Mouse (Mus musculus) granulocyte monocyte progenitor cell, adult 5-6 weeks (primary cell): ENCODE data around the gene Ccdc88c. TPM values are rescaled to one million over a fixed set of nuclear protein-coding genes. Genes with fewer than 3 reads are reported as not detected.
A peak's percentile ranks its signal among the peaks of the same experiment; 100 is the strongest.

Experiments
- ATAC-seq: replicated peaks from 2 replicates; pipeline ENCODE4 v1.8.0; 2016; ENCODE audit warnings: mild to moderate bottlenecking, moderate TSS enrichment, inconsistent platforms; ENCODE audit not compliant: poor library complexity, severe bottlenecking
- total RNA-seq, 2 experiments: library from RNA; stranded (forward) in 1 of 2; stranded (reverse) in 1 of 2; fragments of 200-712, 200-1000 nt in 1 of 2; fragments of >200 nt in 1 of 2; fragmentation: Nextera tagmentation in 1 of 2; gene quantifications; 2 replicates each; pipeline ENCODE4 v1.2.3; 2014 to 2017

The Ccdc88c gene
- total RNA-seq, 2 experiments from 2014 or later: 70.3 to 92.0 TPM

DNA sequence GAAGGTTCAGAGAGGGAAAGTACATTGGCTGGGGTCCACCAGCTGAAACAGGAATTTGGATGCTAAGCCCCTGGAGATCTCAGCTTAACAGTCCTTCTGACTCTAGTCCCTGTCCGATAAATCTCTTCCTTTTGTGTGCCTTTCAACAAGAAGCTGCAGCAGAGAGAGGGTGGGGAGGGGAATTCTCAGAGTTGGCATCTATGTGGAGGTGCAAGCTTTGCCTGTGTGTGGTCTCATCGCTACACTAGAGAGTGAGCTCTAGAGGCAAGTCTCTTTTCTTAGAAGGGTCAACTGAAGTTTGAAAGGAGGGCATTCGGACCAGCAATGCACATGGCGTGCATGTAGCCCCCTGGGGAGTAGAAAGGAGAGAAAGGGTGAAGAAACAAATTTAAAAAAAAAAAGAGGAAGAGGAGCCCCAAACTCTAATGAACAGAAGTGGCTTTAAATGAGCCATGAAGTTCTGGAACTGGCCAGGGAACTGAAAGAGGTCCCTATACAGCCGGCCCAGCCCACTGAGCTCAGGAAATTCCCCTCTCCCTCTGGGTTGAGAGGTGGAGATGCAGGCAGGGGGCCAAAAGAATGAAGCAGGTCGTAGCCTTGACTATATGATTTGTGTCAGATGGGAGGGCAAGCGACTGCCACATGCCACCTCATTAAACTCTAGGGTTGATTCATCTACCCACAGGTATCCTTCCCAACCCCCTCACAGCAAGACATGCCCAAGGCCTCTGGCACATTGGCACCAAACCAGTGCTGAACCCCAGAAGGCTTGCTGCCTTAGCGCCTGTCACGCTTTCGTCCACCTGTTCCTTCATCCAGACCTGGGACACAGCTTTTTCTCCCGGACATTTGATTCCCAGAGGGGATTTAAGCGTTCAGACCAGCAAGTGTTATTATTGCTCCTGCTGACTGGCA, 130.9 kb downstream of the Ccdc88c start:
- ATAC-seq: peak; percentile 52

DNA sequence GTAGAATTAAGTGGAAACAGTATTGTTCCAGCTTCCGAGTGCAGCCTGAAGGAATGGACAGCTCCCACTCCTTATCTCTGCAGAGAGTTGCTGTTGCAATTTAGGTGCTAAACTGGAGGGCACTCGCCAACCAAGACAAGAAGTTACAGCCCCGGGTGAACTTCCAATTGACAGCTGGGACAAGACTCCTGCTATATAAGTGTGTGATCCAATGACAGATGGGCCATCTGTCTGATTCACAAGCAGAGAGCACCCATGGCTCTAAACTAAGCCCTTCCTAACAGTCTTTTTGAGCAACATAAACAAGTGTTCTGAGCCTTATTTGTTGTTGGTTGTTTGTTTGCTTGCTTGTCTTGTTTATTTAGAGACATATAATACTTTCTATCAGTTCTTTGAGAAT, 132.2 kb downstream of the Ccdc88c start:
- ATAC-seq: no peak

DNA sequence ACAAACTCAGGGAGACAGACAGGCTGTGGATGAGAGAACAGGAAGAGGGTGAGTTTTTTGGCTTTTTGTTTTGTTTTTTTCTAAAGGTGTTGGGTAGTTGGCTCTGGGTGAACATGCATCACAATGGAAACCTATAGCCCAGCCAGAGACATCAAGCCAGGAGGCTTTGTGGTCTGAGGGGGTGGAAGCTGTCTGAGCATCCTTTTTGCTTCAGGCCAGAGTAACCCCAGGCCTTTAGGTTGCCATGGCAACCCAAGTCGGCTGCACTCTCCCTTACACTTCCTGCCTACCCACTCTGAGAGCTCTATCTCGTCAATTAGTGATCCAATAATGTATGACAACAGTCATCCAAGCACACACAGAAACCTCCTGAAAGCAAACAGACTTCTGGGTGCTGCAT, 133.4 kb downstream of the Ccdc88c start:
- no peak for ATAC-seq

DNA sequence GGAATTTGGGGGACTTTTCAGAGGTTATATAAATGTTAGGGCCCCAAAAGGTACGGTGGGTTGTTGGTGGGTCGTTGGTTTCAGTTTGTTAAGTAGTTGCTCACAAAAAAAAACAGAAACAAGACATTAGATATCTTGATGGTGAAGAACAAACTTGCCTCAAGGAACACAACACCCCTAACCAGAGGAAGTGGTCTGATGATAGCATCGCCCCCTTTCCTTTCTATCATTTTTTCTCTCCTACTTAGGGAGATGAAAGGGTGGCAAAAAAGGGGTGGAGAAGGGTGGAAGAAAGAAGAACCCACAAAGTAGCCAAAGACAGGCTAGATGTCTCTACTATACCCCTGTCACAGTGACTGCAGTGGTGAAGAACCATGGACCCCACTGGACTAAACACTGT, 138.3 kb downstream of the Ccdc88c start:
- no peak for ATAC-seq

DNA sequence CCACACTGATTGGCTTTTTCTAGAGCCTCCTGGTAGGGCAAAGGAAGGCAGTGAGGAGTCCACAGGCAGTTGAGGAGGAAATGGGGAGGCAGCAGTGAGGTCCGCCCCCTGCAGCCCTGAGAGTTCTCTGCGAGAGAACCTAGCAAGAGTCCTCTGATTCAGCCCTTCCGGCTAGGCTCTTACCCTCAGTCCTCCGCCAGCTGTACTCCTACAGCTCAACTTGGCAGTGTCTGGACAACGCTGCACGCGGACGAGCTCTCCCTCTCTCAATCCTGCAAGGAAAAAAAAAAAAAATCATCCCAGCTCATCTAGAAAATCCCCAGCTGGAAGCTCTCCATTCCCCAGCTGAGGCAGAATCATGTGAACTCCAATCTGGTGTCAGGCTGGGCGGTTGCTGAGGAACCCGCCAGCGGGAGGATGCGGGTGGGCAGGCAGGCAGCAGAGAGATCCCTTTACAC, 141.0 kb downstream of the Ccdc88c start:
- ATAC-seq: peak; percentile 65

DNA sequence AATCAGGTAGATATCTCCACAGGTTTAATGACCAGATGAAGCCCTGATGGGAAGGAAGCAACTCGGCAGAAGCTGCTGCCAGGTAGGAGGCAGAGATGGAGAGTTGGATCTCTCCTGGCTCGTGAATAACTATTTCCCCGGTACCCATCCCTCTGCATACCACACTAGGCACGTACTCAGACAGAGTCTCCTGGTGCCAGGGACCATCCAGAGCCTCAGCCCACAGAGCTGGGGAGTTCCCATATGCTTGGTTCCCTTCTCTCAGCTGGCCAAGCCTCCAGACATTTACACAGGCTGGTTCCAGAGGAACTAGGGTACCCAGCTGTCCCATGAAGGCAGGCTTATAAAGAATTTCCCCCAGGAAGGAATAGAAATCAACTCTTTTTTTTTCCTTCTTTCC, 142.0 kb downstream of the Ccdc88c start:
- ATAC-seq: no peak

DNA sequence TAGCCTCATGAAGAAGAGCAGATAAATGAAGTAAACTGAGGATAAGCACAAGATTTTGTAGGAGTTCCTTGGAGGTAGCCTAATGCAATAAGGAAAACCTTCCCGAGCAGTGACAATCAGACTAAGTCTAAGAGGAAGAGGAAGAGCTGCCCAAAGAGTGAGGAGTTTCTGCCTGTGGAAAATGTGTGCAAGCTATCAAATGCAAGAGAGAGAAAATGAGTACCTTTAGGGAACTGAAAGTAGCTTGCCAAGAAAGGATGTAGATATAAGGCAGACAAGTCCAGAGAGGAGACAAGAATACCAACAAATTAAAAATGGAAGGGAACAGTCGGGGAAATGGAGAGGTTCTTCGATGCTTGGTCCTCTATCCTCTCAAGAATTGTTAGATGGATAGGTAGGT, 143.3 kb downstream of the Ccdc88c start:
- peak; percentile 76 for ATAC-seq

DNA sequence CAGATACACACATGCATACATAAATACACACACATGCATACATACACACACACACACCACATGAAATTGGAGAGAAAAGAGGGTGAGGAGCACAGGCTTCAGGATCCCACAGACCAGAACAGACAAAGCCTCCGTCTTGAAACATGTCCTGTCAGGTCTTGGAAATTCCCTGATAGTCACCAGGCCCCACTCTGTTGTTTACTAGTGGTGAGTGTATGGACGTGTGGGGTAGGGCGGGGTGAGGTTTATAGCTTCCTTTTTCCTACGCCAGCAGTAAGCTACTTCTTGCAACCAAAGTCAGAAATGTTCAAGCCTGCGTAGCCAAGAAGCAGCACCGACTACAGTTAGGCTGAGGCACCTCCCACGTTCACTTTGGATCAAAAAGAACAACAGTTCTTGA, 145.7 kb downstream of the Ccdc88c start:
- ATAC-seq: peak; percentile 9; the same call in 1 of the 2 replicates

DNA sequence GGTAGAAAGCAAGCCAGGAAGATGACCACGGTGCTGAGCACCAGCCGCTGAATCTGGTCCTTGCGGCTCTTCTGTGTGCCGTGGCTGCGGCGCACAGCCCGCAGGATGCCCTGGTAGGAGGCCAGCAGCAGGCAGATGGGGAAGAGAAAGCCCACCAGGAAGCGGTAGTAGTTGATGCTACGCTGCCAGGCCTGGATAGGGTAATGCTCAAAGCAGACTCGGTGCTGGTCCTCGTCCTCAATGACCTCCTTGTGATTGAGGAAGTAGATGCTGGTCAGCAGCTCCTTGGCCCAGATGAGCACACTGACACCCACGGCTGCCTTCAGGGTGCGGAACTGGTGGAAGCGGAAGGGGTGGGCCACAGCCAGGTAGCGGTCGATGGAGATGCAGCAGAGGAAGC, 150.3 kb downstream of the Ccdc88c start:
- ATAC-seq: peak; percentile 85

DNA sequence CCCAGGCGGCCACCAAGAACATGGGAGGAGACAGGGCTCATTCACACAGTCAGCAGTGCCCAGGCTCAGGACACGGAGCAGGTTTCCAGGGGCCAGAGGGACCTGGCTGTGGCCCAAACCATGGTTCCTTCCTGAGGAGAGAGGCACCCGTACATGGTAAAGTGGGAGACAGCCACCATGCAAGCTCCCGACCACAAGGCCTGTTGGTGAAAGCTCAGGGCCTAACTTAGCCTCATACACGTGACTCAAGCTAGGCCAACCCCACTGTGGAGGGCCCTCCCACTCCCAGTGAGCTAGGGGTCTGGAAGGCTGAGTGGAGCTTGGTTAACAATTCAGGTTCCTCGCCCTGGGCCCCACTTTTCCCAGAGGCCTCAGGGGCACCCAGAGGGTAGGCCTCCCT, 150.9 kb downstream of the Ccdc88c start:
- ATAC-seq: peak; percentile 74

DNA sequence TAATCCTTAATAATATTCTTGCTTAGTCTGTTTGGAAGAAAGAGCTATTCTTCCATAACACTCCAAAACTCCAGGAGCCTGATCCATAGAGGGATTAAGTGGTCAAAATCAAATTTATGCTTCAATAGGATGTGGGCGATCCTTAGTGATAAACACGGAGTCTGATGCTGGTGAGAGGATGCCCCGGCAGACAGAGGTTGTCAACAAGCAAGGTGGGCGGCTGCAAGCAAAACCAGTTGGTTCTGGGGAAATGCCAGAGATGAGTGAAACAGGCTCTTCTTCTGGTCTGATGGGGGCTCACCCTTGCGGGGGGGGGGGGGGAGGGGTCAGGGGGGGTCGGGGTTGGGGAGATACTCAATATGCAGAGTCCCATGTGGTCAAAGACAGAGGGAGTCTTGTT, 152.9 kb downstream of the Ccdc88c start:
- no peak for ATAC-seq

DNA sequence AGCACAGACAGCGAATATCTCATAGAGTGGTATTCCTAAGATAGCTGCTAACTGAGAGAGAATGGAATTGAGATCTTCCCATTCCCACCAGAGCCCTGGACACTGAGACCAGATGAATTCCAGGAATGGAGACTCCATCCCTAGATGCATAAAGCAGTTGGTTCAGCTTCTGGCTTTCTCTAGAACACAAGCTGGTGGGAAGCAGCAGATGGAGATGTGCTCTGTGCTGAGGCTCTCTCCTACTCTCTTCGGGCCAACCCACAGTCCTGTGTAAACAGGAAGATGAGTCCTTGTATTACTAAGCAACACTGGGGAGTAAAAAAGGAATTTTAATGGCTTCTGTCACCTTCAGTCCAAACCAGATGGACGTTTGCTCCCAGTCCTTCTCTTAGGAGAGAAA, 153.3 kb downstream of the Ccdc88c start:
- no peak for ATAC-seq

DNA sequence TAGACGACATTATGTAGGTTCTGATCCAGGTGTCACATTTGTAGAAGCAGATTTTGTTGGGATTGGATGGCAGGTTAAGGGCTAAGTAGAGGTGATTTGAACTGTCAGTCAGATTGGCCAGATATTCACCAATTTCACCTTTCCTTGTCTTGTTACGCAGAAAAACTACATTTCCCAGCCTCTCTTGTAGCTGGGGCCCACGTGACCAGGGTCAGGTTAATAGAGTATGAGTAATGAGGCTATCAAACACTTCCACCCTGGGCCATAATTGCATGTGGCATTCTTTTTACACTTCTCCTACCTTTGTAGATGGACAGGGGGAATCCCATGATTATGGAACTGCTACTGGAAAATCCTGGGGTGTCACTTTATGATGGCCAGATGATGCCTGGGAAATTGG, 155.2 kb downstream of the Ccdc88c start:
- ATAC-seq: no peak

DNA sequence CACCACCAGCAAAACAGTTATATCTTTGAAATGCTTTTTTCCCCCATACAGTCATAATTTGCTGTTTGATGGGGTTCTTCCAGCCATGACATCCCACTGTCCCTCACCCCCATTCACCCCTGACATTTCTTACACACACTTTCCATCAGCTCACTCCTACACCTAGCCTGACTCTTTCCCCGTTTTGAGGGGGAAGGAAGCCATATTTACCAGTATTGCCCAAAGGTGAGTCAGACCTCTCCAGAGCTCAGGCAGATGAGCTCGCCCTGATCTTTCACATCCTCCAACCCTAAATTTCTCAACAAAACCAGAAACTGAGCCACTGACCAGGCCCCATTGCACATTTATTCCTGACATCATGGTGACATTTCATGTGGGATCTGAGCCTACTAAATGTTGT, 157.0 kb downstream of the Ccdc88c start:
- ATAC-seq: peak; percentile 34

DNA sequence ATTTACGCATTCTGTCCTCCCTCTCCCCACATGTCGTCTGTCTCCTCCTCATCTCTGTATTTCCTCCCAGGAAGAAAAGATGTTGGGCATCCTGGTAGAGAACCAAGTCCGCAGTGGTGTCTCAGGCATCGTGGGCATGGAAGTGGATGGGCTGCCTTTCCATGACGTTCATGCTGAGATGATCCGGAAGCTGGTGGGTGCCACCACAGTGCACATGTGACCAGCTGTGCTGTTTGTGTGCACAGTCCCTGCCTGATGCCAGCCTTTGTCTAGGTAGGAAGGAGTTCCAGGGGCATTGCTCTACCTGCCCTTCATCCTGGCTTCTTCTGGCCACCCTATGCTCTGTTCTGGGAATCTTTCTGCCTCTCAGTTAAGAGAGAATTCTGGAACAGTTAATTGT, 157.6 kb downstream of the Ccdc88c start:
- no peak for ATAC-seq

DNA sequence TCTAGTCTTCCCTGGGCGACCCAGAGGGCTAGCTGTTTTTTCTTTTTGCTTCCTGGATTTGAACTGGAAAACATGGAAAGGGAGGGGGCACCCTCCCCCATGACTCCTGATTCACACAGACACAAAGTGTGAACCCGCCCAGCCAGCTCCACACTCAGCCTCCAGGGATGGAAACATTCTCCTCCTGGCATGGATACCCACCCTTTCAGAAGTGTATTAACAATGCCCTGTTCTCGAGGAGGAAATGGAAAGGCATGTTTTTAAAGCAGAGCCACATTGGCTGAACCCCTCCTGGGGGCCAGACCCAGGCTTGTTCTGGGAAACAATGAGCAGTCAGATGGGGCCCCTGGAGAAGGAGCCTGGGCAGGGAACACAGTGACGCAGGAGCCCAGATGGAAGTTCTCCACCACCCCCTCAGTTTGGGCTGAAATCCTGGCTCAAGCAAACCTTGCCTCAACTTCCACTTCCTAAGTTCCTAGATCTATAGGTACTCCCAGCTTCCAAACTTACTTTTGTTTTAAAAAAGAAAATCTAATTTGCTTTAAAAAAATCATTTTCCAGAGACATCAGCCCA, 160.7 kb downstream of the Ccdc88c start:
- ATAC-seq: no peak

DNA sequence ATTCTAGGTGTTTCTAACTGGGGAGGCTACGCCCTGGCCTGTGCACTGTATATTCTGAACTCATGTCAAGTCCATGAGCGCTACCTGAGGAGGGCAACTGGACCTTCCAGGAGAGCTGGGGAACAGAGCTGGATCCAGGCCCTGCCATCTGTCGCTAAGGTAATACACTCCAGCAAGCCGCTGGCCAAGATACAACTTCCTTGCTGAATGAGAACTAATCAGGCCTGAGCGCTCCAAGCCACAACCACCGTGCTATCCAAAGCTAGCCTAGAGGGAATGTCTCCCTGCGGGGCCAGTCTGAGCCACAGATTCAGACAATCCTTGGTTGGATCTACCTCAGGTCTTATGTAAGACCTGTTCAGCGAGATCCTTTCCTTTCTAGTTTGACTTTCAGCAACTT, 161.8 kb downstream of the Ccdc88c start:
- no peak for ATAC-seq

DNA sequence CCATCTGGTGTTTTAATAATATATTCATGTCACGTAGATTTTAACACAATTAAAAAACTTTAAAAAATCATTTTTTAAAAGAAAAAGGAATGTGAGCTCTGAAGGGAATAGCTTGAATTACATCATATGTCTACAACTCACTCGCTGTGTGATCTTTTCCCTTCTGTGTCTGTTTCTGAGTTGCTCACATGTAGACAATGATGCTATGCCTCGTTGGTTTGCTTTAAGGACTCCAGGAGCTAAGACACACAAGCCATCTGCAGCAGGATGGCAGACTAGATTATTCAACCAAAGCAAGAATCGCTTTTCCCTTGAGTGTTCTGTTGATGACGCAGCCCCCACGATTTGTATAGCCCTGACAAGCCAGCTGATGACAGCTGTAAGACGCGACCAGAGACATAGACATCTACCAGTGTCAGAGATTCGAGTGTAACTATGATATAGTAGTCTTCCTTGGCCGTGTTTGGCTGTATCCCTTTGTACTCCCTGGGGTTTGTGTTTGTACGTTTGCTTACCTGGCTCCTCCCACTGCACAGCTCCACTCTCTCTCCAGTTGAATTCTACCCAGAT, 163.3 kb downstream of the Ccdc88c start:
- no peak for ATAC-seq

DNA sequence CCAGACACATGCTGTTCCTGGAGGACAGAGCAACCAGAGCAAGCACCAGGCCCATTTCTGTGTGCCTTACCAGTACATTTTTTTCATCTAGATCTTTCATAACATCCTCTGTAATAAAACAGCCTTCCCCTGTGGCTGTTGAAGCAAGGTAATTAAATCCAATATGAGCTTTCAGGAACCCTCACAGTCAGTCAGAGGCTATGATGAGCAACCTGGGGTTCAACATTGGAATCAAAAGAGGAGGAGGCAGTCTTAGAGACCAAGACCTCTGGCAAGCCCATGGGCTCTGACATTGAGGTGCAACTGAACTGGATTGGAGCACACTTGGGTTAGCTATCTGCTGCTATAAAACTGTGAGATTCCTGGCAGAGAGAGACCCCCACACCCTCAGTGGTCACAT, 163.8 kb downstream of the Ccdc88c start:
- no peak for ATAC-seq

DNA sequence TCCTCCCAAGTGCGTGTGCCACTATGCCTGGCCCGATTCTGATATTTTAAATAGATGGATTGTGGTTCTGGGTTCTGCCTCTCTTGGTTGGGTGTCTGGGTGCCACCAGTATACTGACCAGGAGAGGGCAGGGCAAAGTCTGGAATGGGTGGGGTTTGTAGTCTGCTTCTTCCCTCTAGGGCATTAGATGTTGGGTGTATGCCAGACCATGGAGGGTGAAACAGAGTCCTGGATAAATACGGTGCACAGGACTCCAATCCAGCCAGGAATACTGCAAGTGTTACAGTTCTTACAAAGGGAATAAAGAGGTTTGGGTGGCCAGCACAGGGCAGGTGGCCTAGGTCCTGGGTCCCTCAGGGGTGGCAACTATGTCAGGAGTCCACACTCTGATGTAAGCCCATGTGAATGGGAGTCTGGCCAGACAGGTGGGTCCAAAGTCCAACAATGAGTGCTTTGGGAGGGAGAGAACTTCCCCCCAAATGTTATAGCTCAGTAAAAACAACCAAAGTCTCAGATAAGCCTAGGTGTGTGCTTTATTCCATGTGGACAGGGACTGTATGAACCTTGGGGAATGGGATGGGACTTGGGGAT, 165.9 kb downstream of the Ccdc88c start:
- ATAC-seq: no peak

DNA sequence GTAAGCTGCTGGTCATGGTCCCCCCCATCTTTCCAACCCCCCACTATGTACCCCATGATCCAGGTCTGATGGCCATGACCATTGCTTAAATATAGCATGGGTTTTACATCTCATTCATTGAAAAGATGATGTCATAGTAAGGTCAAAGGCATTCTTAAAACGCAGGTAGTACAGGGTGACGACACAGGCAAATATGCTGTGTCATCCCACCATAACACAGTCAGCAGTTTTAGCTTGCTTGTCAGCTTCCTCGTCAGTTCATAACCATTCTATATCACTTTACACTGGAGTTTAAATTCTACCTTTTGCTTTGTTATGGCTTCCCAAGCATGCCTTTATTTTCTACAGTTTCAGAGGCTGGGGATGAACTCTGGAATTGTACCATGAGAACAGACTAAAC, 166.6 kb downstream of the Ccdc88c start:
- peak; percentile 42 for ATAC-seq
